Mouse (Mus musculus) macrophage (primary cell): ENCODE data around the gene Milr1. TPM values are rescaled to one million over a fixed set of nuclear protein-coding genes. Genes with fewer than 3 reads are reported as not detected.
"Not testable (repeated sequence)": the region's sequence is repeated elsewhere in the genome, so short reads cannot be mapped to it uniquely, and the experiment has no call there.

Experiments
- H3K27ac ChIP-seq: fragments of 350-480 bp; formaldehyde crosslinking; 2 replicates; pipeline ENCODE4 v1.9.0; 2021
- H3K36me3 ChIP-seq: fragments of 350-480 bp; formaldehyde crosslinking; 2 replicates; pipeline ENCODE4 v1.9.0; 2021; ENCODE audit errors: inconsistent target
- H3K4me3 ChIP-seq: fragments of 350-480 bp; formaldehyde crosslinking; 2 replicates; pipeline ENCODE4 v1.9.0; 2021; ENCODE audit errors: inconsistent target
- H3K79me2 ChIP-seq: fragments of 350-480 bp; formaldehyde crosslinking; 2 replicates; pipeline ENCODE4 v1.9.0; 2021; ENCODE audit errors: inconsistent target
- WGBS: methylation state at CpG from one replicate; pipeline ENCODE4 v1.1.7; 2026; ENCODE audit warnings: inconsistent platforms; ENCODE audit not compliant: missing documents; 5-methylcytosine and 5-hydroxymethylcytosine counted together
- polyA plus RNA-seq: library from polyadenylated mRNA; stranded (reverse); fragments of 250-400 nt; gene quantifications from 3 replicates; pipeline ENCODE4 v1.2.4, GENCODE M21; 2018; ENCODE audit warnings: inconsistent platforms

Milr1 gene
- polyA plus RNA-seq, 1 experiment from 2014 or later = 97.9 TPM

DNA sequence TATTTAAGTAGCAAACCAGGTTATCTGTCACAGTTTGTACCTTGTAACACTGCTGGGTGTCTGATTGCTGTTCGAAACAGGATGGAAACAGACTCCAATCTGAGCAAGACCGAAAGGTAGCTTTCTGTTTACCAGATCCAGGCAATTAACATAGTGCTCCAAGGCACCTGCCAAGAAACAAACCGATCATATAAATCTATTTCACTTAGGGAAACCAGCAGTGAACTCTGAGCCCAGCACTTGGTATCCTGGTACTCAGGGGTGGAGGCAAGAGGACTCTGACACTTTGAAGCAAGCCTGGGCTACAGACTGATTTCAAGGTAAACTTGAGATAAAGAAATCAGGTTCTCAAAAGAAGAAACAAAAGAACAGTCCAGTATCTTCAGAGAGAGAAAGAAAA lies 26.4 kb downstream of the Milr1 start:
- peaks cover 52% of the 10 kb centered on the region for H3K36me3 ChIP-seq
- H3K4me3 ChIP-seq = no peak overlapping the region; the same call in 1 of the 2 replicates
- WGBS = 73% methylated on average over 3 of the region's 3 CpGs
- peaks cover 30% of the 10 kb centered on the region for H3K79me2 ChIP-seq
- H3K27ac ChIP-seq = no peak overlapping the region

DNA sequence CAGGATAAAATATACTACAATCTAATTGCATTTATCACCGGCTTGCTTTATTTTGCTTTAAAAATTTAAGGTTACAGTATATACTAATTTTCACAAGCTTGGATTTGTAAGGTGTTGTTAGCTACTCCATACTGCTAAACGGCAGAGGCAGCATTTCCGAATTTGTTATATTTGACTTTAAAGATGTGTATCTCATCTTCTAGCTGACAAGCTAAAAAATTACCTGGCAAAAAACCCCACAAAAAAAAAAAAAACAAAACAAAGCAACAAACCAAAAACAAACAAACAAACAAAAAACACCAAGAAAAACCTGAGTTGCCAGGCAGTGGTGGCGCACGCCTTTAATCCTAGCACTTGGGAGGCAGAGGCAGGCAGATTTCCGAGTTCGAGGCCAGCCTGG lies 27.1 kb downstream of the Milr1 start:
- Histone ChIP-seq H3K36me3 (peaks cover 53% of the 10 kb centered on the region), H3K4me3 (peak overlapping the region; percentile 64), H3K79me2 (peaks cover 37% of the 10 kb centered on the region), H3K27ac (peak overlapping the region; percentile 71)
- WGBS = 76% methylated on average over 5 of the region's 7 CpGs

DNA sequence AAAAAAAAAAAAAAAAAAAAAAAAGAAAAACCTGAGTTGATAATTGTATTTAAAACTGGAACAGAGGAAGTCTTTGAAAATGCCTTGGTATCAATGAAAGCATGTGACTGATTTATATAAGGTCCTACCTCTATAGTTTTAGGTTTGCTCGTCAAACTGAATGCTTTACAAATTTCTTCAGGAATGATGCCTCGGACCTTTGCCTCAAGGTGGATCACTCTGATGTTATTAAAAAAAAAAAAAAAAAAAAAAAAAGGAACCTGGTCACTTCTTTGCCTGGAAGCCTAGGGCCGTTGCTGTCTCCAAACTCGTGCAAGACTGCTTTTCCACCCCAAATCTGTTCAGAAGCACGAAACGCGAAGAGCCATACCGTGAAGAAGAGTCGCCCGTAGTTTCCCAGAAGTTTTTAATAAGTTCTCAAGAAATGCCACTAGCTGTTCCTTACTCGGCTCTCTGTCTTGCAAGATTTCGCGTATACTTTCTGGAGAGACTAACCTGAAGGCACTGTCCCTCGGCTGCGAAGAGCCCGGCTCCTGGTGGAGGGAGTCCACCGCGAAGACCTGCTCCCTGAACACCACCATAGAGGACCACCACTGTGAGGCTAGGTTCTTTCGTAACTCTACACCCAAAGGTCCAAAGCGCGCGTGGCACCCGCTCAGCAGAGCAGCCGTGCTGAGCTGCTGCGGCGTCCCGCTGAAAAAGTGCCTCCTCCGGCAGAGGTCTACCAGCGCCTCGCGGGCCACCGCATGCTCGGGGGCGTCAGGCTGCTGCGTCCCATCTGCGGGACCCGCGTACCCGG lies 27.8 kb downstream of the Milr1 start:
- H3K4me3 ChIP-seq = peak overlapping the region; percentile 64
- under 1% methylated on average over 37 of the region's 39 CpGs for WGBS
- H3K27ac ChIP-seq = peak overlapping the region; percentile 71
- peaks cover 53% of the 10 kb centered on the region for H3K36me3 ChIP-seq
- H3K79me2 ChIP-seq = peaks cover 44% of the 10 kb centered on the region

DNA sequence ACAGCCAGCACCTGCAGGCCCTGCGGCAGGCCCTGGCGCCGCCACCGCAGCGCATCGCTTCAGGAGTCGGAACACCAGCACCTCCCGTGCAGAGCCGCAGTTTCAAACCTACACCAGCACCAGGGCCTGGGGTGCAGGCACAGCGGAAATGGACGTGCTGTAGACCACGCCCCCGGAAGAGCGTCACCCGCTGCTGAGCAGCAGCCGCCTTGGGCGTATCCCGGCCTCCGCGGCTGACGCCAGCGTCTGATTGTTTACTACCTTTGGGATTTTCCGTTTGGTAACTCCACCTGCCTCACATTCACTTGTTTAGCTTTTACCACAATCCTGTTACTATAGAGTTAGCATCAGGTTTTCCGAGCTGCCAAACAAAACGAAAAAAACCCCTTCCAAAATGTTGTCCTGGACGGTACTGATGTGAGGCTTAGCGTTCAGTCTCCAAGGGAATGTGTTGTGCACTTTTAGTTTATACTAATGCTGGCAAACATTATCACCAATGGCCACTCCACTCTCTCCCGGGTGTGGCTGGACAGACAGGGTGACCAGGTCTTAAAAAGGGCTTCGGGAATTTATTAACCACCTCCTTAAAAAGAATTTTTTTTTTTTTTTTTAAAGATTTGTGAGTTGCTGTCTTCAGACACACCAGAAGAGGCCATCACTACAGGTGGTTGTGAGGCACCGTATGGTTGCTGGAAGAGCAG lies 28.5 kb downstream of the Milr1 start, which contains the start of gene Polg2:
Polg2 (minus strand) TSS at position 150 of the 701 bp plus-strand sequence.
- Histone ChIP-seq H3K4me3 (peak within 1 kb of the TSS; percentile 64), H3K79me2 (peaks cover 51% of the 10 kb centered on the region), H3K27ac (peak within 1 kb of the TSS; percentile 71), H3K36me3 (peaks cover 53% of the 10 kb centered on the region)
- WGBS = 3% methylated on average over 25 of the region's 30 CpGs

DNA sequence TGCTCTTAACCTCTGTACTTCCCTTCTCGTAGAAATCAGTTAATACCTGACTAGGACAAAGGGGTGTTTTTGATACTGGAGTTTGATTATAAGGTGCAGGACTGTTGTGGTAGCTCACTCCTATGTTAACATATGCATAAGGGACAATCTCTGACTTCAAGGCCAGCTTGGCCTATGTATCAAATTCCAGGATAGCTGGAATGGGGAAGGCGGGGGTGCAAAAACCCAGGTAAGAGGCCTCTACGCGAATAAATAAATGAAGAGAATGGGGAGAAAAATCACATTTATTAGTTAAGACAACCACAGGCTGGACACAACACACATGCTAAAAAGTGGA lies 29.0 kb downstream of the Milr1 start:
- 80% methylated on average over 4 of the region's 4 CpGs for WGBS
- H3K79me2 ChIP-seq = peaks cover 57% of the 10 kb centered on the region
- H3K27ac ChIP-seq = peak overlapping the region; percentile 37
- peaks cover 53% of the 10 kb centered on the region for H3K36me3 ChIP-seq
- no peak overlapping the region for H3K4me3 ChIP-seq

DNA sequence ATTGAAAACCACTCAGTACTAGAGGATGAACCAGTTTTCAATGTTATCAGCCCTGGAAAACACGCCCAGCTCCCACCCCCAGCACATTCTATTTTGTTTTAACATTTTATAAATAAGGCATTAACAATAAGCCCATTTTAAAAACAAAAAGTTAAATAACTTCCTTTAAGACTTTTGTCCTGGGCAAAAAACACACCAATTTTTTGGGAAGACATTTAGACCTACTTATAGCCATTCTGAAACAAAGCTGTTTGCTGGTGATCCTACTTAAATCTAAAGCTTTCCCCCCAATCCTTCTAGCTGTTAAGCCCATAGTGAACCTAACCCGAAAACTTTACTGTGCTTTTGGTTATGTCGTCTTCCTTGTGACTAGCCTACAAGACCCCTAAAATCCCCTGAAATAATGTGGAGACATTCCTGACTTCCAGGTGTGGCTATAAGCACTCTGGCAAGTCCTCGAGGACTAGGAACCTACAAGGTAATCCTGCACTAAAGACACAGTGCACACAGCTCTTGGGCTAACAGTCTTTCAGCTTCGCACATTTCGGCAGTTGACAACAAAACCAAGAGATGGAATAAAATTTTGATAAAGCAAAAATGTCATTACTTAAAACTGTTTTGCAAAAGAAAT lies 29.7 kb downstream of the Milr1 start:
- Histone ChIP-seq H3K79me2 (peaks cover 63% of the 10 kb centered on the region), H3K27ac (no peak overlapping the region), H3K36me3 (peaks cover 52% of the 10 kb centered on the region), H3K4me3 (no peak overlapping the region)
- 87% methylated on average over 6 of the region's 6 CpGs for WGBS

DNA sequence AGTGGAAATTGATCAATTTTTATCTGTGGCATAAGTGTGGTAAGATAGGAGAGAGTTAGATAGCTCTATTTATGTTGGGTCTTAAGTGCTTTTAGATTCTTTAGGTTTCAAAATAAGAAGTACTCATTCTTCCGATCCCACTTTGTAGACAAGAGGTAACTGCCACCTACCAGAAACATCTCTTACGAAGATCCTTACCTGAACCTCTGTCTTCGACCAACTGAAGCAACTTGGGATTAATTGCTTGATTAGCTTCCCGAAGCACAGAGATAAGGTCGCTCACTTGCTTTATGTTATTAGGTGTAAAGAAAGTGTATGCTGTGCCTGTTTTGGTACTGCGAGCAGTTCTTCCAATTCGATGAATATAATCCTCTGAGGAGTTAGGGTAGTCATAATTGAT lies 31.2 kb downstream of the Milr1 start:
- peaks cover 57% of the 10 kb centered on the region for H3K36me3 ChIP-seq
- WGBS = 100% methylated on average over 6 of the region's 7 CpGs

DNA sequence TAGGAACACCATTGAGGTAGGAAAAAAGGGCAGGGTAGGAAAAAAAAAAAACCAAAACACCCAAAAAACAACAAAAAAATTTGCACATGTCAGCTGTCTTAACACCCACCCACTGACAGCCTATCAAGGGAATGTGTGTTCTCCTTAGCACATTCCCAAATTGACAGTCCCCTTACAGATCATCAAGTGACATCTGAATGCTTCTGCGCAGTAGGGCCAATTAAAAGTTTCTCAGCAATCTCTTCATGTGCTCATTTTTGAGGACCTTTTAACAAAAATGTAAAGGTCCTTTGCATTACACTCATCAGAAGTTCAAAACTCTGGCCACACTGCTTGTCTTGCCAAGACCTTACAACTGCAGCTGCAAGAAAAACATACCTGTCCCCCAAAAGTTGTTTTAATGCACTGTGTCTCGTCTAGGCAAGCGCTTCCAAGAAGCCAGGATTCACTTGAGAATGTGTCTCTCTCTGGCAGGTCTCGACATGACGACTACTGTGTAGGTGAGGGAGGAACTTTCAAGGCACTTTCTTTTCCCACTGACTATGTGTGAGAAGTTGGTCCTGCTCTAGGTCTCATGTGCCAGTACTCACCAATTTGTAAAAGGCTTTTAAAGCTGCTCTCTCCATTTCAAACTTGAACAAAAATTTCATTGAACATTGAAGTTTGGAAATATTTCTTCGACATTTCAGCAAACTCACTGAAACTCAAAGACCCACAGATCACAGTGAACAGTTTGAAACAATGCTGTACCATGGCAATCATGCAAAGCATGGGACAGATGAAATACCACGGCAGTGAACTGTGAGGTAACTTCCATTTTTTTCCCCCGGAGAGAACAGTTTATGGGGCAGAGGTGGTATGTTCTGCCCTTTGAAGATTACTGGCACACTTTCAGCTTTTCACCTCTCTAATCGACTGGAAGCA lies 32.1 kb downstream of the Milr1 start:
- 77% methylated on average over 9 of the region's 9 CpGs for whole genome bisulfite sequencing
- peaks cover 57% of the 10 kb centered on the region for H3K36me3 ChIP-seq
- H3K79me2 ChIP-seq = peaks cover 74% of the 10 kb centered on the region
- no peak overlapping the region for H3K4me3 ChIP-seq
- H3K27ac ChIP-seq = no peak overlapping the region

More for the DNA sequence above, 31.2 kb downstream of the Milr1 start:
- H3K4me3 ChIP-seq, H3K27ac ChIP-seq: not testable (repeated sequence)
- H3K79me2 ChIP-seq = peaks cover 74% of the 10 kb centered on the region

DNA sequence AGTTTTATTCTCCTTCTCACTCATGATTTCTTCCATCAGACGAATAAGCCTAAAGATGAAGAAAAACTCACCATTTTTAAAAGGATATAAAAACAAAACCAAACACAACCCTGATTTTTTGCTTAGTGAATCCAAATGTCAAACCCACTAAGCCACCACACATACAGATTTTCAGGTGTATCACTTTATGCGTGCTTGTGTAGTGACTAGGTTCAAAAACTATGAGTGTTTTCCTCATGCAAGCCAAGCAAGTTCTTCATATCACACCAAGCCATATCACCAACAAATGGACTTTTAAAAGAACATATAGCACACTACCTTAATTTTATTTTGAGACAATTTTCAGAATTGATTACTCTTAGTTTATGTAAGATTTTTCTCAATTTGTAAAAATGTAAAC lies 33.5 kb downstream of the Milr1 start:
- Histone ChIP-seq H3K79me2 (peaks cover 73% of the 10 kb centered on the region), H3K4me3 (no peak overlapping the region), H3K36me3 (peaks cover 57% of the 10 kb centered on the region), H3K27ac (no peak overlapping the region)
- WGBS = 82% methylated on average over 1 of the region's 2 CpGs

DNA sequence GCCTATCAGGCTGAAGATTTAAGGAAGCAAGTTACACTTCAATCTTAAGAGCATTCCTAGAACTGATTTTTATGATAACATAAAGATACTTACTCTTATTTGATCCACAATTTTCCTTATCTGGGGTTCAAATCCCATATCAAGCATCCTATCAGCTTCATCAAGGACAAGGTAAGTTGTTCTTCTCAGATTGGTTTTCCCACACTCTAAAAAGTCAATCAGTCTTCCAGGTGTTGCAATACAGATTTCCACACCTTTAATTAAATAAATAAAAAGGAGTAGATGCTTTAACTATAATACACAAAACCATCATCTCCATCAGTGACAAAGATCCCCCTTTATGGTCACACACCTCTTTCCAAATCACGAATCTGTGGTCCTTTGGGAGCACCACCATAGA lies 34.0 kb downstream of the Milr1 start:
- whole genome bisulfite sequencing = 57% methylated on average over 1 of the region's 1 CpGs
- H3K4me3 ChIP-seq = no peak overlapping the region
- H3K36me3 ChIP-seq = peaks cover 57% of the 10 kb centered on the region
- no peak overlapping the region for H3K27ac ChIP-seq
- H3K79me2 ChIP-seq = peaks cover 78% of the 10 kb centered on the region

DNA sequence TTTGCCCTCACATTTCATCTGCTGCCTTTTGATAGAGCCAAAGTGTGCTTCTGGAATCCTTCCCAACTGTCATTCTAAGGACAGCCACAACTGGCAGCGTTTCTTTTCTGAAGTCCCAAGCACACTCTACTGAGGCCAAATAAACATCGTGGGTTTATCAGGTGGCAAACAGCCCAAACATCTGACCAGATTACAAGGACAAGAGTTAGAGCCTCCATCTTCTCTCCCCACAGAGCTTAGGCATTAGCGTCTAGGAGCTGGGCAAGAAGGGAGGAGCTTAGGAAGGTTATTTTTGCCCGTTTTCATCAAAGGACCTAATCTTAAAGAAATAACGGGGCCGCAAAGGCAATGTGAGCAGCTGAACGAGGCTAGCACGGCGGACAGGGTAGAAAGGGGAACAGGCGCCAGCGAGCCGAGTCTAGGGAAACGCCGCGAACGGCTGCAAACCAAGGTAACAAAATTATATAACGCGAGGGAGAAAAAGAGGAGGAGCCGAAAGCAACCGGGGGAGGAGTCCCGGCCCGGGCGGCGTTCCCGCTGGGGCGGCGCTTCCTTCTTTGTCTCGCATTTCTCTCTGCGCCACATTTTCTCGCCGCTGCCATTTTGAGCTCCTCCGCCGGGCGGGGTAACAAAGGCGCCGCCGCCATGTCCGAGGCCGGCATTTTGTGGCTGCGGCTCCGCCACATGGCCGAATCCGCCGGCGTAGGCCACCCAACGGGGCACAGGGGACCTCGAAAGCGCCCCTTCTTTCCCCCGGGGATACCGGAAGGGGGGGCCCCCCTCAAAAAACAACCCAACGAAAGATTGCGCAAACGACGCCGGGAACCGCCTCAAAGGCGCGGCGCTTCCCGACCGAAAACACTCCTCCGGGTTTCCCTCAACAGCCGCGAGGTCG lies 36.4 kb downstream of the Milr1 start:
- H3K36me3 ChIP-seq = peaks cover 40% of the 10 kb centered on the region
- WGBS = under 1% methylated on average over 46 of the region's 65 CpGs

DNA sequence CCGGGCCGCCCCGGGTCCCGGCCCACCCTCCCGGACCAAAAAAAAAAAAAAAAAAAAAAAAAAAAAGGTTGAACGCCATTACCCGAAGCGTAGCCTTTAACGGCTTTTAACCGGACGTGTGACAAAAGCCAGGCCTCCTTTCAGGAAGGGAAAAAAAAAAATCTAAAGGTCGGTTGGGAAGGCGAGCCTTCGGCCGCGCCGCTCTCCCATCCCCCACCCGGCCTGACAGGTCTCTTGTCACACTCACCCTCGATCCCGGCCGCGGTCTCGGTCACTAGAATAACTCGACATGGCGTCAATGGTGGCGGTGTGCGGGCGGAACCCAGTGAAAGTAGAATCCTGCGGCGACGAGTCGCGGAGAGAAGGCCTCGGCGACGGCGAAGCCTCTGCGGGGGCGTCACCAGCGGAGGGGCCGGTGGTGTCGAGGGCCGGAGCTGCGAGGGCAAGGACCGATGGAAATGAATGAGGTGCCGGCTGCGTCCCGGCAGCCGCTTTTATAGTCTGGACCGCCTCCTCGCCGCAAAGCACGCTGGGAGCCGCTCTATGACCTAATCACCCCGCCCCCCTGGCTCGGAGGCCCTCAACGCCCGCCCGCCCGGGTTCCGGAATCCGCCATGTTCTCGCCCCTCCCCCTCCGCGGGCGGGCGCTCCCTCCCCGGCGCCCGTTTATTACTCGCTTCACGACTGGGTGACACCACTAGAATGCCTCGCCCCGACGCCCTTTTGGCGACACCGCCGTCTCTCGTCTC lies 37.2 kb downstream of the Milr1 start:
- peaks cover 83% of the 10 kb centered on the region for H3K79me2 ChIP-seq
- 1% methylated on average over 49 of the region's 79 CpGs for WGBS
- peaks cover 39% of the 10 kb centered on the region for H3K36me3 ChIP-seq
- H3K4me3 ChIP-seq = peak overlapping the region; percentile 93
- H3K27ac ChIP-seq = peak overlapping the region; percentile 91

More for the DNA sequence above, 36.4 kb downstream of the Milr1 start:
- Histone ChIP-seq H3K4me3 (peak overlapping the region; percentile 93), H3K27ac (peak overlapping the region; percentile 87), H3K79me2 (peaks cover 88% of the 10 kb centered on the region)
